Mouse (Mus musculus) left cerebral cortex, adult 6 months (tissue): ENCODE measurements around the gene Maip1. TPM values are rescaled to one million over a fixed set of nuclear protein-coding genes. Genes with fewer than 3 reads are reported as not detected.

Experiments
- long read RNA-seq, 2 experiments: library from polyadenylated mRNA; unstranded; transcript quantifications; one replicate each; pipeline ENCODE4 v2.0.0; 2019 to 2020
- polyA plus RNA-seq: library from polyadenylated mRNA; unstranded; fragments of <200 nt; fragmentation: Nextera tagmentation; gene quantifications from 2 replicates; pipeline ENCODE4 v1.2.3, GENCODE M21; 2021

The Maip1 gene
- polyA plus RNA-seq = 7.3 and 10.1 TPM in 2 replicates
- long read RNA-seq, experiment 1, transcript Maip1-201 (5 exons, 3,540 nt) = major isoform, 84 of 97 reads
- long read RNA-seq, experiment 1, partial matches to known transcripts = 1 of 97 reads
- long read RNA-seq, experiment 1, other reads (novel, unspliced or antisense) = 12 of 97 reads
- long read RNA-seq, experiment 2, transcript Maip1-201 (5 exons, 3,540 nt) = major isoform, 29 of 38 reads
- long read RNA-seq, experiment 2, partial matches to known transcripts = 3 of 38 reads
- long read RNA-seq, experiment 2, other reads (novel, unspliced or antisense) = 6 of 38 reads

GRCm38 (mm10) chr1:57406187-57407151 lies at the start of gene Maip1, which contains the start of gene Tyw5:
Gene Maip1 (plus strand): TSS chr1:57406328.
Gene Tyw5 (minus strand): TSS chr1:57407101.

GRCm38 (mm10) chr1:57377376-57378341 lies 28.5 kb upstream of the Maip1 start, which contains the start of gene 1700066M21Rik:
Gene 1700066M21Rik (plus strand): TSS chr1:57377620.

Other genes starting within 250 kb of the Maip1 start
- gene 1700066M21Rik, start 28.7 kb upstream of the Maip1 start, polyA plus RNA-seq = 29.6 and 29.8 TPM in 2 replicates
- 23.1 and 29.1 TPM in 2 replicates for gene Tyw5, start 773 bp downstream of the Maip1 start, polyA plus RNA-seq